Mouse (Mus musculus) kidney, embryonic 16.5 days (tissue): ENCODE data around the gene Hps6. TPM values are rescaled to one million over a fixed set of nuclear protein-coding genes. Genes with fewer than 3 reads are reported as not detected.

Experiments
- ATAC-seq: fragments of 200-750 bp; cut with Nextera tagmentation; 2 replicates; pipeline ENCODE4 v1.8.0; 2017; ENCODE audit warnings: moderate TSS enrichment; ENCODE audit not compliant: low FRiP score, low TSS enrichment
- H3K27ac ChIP-seq: fragments of 300-500 bp; sonication (generic); 2 replicates; pipeline ENCODE4 v1.5.1; 2014; ENCODE audit warnings: low read length
- H3K27me3 ChIP-seq: fragments of 300-500 bp; sonication (generic); 2 replicates; pipeline ENCODE4 v1.6.1; 2014; ENCODE audit warnings: low read length, control low read depth, mixed read lengths; ENCODE audit not compliant: insufficient read depth
- H3K36me3 ChIP-seq: fragments of 300-500 bp; sonication (generic); 2 replicates; pipeline ENCODE4 v1.6.1; 2014; ENCODE audit warnings: low read length, control low read depth, mixed read lengths; ENCODE audit not compliant: insufficient read depth
- H3K4me1 ChIP-seq: fragments of 300-500 bp; sonication (generic); 2 replicates; pipeline ENCODE4 v1.6.1; 2014; ENCODE audit warnings: low read length, control low read depth, mixed read lengths; ENCODE audit not compliant: insufficient read depth
- H3K4me2 ChIP-seq: fragments of 300-500 bp; sonication (generic); replicated peaks from 2 replicates; pipeline ENCODE4 v1.6.1; 2014; ENCODE audit warnings: low read depth, low read length
- H3K4me3 ChIP-seq: fragments of 300-500 bp; sonication (generic); 2 replicates; pipeline ENCODE4 v1.5.1; 2014; ENCODE audit warnings: mild to moderate bottlenecking, low read length
- H3K9ac ChIP-seq: fragments of 300-500 bp; sonication (generic); replicated peaks from 2 replicates; pipeline ENCODE4 v1.6.1; 2014; ENCODE audit warnings: low read length
- H3K9me3 ChIP-seq: fragments of 300-500 bp; sonication (generic); 2 replicates; pipeline ENCODE4 v1.6.1; 2016; ENCODE audit warnings: low read length, control low read depth
- WGBS: fragments of 180-500 bp; shearing (Covaris S2); extraction: QIAGEN DNeasy Blood & Tissue Kit; methylation state at CpG from one replicate; pipeline ENCODE4 v1.1.7; 2014; 5-methylcytosine and 5-hydroxymethylcytosine counted together
- polyA plus RNA-seq: library from polyadenylated mRNA; unstranded; fragments of >200 nt; fragmentation: Nextera tagmentation; extraction: Ambion mirVana; gene quantifications from 2 replicates; pipeline ENCODE4 v1.2.1, GENCODE M21; 2015

The Hps6 gene
- polyA plus RNA-seq, 1 experiment from 2014 or later: 10.5 TPM

DNA sequence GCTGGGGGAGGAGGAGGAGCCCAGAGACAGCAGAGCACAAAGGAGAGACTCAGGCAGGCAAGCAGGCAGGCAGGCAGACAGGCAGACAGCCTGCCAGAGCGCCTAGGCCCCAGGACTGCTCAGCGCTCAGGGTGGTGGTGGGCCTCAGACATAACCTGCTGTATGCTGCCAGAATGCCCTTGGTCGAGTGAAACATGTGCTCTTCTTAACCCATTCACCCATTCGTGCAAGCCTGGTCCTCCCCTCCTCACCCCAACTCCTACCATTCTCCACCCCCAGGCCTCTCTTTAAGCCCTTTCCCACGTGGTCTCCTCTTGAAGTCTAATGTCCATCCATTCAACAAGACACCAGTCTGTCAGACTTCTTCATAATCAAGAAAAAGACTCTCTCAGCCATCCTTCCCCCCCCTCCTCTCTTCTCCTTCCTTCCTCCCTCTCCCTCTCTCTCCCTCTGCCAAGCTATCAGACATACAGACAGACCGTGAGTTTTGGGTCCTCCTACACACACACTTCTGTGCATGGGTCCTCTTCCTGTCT lies 39.2 kb downstream of the Hps6 start:
- Histone ChIP-seq H3K27me3 (no peaks in the 10 kb centered on the region), H3K4me2 (peak overlapping the region; percentile 93), H3K36me3 (no peaks in the 10 kb centered on the region), H3K27ac (peak overlapping the region; percentile 98), H3K4me1 (peaks cover 77% of the 10 kb centered on the region), H3K9me3 (no peaks in the 10 kb centered on the region), H3K9ac (peak overlapping the region; percentile 98), H3K4me3 (peak overlapping the region; percentile 99)
- WGBS: 4% methylated on average over 6 of the region's 6 CpGs
- no peak for ATAC-seq

DNA sequence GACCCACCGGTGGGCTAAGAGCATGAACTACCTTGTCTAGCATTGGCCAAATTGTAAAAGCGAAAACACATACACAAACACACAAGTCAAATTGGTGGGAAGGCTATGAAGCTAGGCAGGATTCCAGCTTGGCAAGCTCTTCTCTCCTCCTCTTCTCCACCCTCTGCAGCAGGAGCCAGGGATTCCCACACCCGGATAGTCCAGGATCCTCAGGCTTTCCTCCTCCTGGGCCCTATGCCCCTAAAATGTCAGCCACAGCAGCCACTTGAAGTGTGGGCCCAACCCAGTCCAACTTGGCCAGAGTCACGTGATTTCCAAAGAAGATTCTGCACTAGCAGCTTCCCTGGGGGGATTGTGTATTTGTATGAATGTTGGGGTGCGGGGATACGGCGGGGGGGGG lies 40.1 kb downstream of the Hps6 start:
- Histone ChIP-seq H3K27ac (peak overlapping the region; percentile 98; the same call in 1 of the 2 replicates), H3K4me3 (peak overlapping the region; percentile 99), H3K4me1 (peaks cover 69% of the 10 kb centered on the region), H3K4me2 (peak overlapping the region; percentile 93), H3K27me3 (no peaks in the 10 kb centered on the region), H3K9ac (peak overlapping the region; percentile 98), H3K9me3 (no peaks in the 10 kb centered on the region), H3K36me3 (no peaks in the 10 kb centered on the region)
- 63% methylated on average over 7 of the region's 7 CpGs for WGBS
- ATAC-seq: no peak

DNA sequence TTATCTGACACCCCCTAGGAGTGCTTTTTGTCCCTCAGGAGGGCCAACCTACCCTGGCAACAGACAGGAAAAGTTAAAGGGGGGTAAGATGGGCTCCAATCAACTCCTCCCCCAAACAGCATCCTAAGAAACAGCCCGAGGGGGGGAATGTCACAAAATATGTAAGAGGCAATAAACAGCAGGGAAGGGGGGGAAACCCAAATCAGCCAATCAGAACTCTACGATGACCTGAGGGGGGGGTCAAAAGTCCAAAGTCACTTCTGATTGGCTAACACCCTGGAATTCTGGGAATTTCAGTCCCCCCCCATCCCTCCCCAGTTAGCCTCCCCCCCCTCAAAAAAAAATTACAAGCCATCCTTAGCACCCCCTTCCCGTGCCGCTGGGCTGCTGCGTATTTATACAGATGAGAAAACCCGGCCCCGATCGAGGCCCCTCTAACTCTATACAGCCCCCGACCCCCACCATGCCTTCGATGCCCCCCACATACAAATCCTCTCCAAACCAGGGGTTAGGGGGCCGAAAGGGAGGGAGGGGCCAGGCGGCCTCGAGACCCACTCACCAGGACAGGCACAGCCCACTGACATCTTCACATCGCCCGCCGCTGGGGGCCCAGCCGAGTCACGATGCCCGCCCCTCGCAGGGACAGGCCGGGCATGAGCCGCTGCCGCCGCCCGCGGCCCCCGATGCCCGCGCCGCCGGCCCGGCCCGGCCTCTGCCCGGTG lies 41.1 kb downstream of the Hps6 start, which contains the start of gene Pprc1:
Gene Pprc1 (plus strand): TSS at position 616 of the 722 bp plus-strand sequence.
- Histone ChIP-seq H3K4me1 (peaks cover 66% of the 10 kb centered on the region), H3K4me3 (peak within 1 kb of the TSS; percentile 99), H3K4me2 (peak within 1 kb of the TSS; percentile 93), H3K27ac (peak within 1 kb of the TSS; percentile 98), H3K36me3 (no peaks in the 10 kb centered on the region), H3K9ac (peak within 1 kb of the TSS; percentile 98), H3K27me3 (no peaks in the 10 kb centered on the region), H3K9me3 (no peaks in the 10 kb centered on the region)
- 0 out of 2 replicates have a peak, but pooled peaks have one; percentile 0 for ATAC-seq
- WGBS: under 1% methylated on average over 21 of the region's 34 CpGs

DNA sequence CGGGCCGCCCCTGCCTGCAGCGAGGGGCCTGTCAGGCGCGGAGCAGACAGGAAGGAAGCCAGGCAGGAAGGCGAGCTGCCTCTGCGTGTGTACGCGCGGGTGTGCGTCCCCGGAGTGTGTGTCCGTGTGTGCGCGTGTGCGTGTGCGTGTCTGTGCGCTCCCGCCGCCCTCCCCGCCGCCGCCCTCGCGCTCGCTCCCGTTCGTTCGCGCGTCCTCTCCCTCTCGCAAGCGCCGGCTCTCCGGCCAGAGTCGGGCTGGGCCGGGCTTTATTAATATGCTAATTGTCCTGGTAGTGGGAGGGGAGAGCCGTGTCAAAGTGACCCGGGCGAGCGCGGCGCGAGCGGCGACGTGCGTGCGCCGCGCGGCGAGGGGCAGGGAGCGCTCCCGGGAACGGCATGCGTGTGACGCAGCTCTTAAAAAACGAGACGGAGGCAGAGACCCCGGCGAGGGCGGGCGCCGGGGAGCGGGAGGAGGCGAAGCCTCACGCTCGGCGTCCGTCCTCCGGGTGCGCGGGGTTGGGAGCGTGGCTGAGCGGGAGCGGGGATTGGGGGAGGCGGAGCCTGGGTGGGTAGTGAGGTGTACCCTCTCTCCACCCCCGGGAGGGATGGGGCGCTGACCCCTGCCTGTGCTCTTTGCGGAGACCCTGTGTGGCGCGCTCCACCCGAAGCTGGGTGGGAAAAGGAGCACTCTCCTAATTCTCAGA lies 41.8 kb downstream of the Hps6 start, which contains the start of gene Ldb1:
Gene Ldb1 (minus strand): TSS at position 222 of the 703 bp plus-strand sequence.
- Histone ChIP-seq H3K4me1 (peaks cover 60% of the 10 kb centered on the region), H3K9ac (peak within 1 kb of the TSS; percentile 98), H3K4me3 (peak within 1 kb of the TSS; percentile 99), H3K36me3 (no peaks in the 10 kb centered on the region), H3K9me3 (no peaks in the 10 kb centered on the region), H3K27ac (peak within 1 kb of the TSS; percentile 98), H3K27me3 (no peaks in the 10 kb centered on the region), H3K4me2 (peak within 1 kb of the TSS; percentile 93)
- peak; percentile 75 for ATAC-seq
- under 1% methylated on average over 65 of the region's 84 CpGs for whole genome bisulfite sequencing

DNA sequence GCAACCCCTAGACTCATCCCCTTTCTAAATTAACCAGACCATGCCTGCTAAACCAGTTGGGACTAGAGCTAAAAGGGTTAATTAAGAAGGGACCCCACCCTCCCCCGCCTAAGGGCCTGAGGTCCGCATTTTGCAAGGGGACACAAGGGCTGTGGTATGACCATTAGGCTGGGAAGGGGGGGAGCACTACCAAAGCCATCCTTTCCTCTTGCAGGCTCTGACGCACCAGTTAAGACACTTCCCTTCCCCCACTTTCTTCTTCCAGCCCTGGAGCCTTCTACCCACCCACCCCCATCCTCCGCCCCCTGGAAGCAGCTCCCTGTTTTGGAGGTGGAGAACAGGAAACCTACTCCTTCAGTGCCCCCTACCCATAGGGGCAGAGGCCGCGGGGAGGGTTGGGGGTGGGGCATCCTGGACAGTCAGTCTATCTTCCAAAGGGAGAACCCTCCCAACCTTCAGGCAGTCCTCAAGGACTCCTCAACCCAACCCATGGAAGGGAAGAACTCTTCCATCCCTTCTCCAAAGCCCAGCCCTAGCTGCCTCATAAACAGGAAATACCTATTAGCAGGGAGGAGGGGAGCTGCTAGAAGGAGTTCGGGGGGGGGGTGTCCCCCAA lies 42.5 kb downstream of the Hps6 start:
- H3K4me2 ChIP-seq: peak overlapping the region; percentile 93
- peaks cover 54% of the 10 kb centered on the region for H3K4me1 ChIP-seq
- no peaks in the 10 kb centered on the region for H3K9me3 ChIP-seq
- peak overlapping the region; percentile 98 for H3K9ac ChIP-seq
- H3K27ac ChIP-seq: peak overlapping the region; percentile 98
- no peaks in the 10 kb centered on the region for H3K36me3 ChIP-seq
- H3K27me3 ChIP-seq: no peaks in the 10 kb centered on the region
- under 1% methylated on average over 7 of the region's 7 CpGs for WGBS
- peak; percentile 54 for ATAC-seq
- peak overlapping the region; percentile 99 for H3K4me3 ChIP-seq

DNA sequence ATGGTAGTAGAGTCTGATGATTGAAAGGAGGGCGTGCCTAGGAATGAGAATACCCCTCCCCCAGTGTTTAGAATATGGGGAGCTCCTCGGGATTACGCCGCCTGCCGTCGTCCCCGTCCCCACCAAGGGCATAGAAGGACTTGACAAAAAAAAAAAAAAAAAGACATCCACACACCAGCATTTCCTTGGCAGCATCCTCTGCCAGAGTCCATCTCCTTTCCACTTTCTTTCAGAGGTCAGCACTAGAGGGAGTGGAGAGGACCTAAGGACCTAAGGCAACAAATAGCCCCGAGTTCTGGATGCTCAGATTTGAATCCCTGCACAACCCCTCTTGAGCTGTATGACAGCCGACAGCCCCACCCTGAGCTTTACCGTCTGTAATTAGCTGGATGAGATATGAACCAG lies 43.3 kb downstream of the Hps6 start:
- Histone ChIP-seq H3K9ac (no peak overlapping the region), H3K9me3 (no peaks in the 10 kb centered on the region), H3K4me2 (peak overlapping the region; percentile 93), H3K36me3 (no peaks in the 10 kb centered on the region), H3K27me3 (no peaks in the 10 kb centered on the region), H3K4me3 (peak overlapping the region; percentile 99; the same call in 1 of the 2 replicates), H3K27ac (peak overlapping the region; percentile 98), H3K4me1 (peaks cover 45% of the 10 kb centered on the region)
- 11% methylated on average over 10 of the region's 10 CpGs for WGBS
- no peak for ATAC-seq

DNA sequence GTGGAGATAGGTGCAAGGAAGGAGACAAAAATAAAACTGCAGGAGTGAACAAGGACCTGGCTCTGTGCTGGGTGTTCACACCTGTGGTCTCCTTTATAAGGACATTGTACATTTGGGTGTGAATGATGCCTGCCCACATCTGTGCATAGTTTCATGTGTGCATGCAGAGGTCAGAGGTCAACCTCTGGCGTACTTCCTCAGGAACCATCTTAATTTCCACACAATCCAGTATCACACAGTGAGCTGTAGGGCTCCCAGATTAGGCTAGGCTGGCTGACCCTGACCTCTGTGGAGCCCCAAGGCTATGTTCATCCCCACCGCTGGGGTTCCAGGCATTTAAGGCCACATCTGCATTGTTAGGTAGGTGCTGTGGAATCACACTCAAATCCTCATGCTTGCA lies 44.1 kb downstream of the Hps6 start:
- Histone ChIP-seq H3K4me3 (no peak overlapping the region), H3K4me1 (peaks cover 37% of the 10 kb centered on the region), H3K9me3 (no peaks in the 10 kb centered on the region), H3K27ac (peak overlapping the region; percentile 24; the same call in 1 of the 2 replicates), H3K4me2 (no peak overlapping the region), H3K9ac (no peak overlapping the region), H3K27me3 (no peaks in the 10 kb centered on the region), H3K36me3 (no peaks in the 10 kb centered on the region)
- WGBS: 86% methylated on average over 2 of the region's 2 CpGs
- ATAC-seq: no peak

DNA sequence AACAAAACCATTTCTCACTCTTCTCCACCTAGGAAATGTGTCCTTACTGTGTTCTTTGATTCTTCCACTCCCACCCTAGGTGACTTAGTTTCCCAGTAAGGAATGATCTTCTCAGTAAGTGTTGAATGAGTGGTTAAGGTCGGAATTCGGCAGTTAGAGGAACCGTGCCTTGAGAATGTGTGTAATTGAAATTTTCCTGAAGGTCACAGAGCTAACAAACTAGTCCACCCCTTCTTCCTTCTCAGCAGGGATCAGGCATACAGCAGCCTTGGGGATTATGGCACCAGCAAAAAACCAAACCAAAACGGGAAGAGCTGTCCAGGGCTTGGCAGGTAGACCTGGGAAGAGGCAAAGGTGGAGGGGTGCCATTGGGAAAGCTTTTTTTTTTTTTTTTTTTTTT lies 45.8 kb downstream of the Hps6 start:
- Histone ChIP-seq H3K27me3 (no peaks in the 10 kb centered on the region), H3K4me1 (peaks cover 20% of the 10 kb centered on the region), H3K4me3 (no peak overlapping the region), H3K9ac (no peak overlapping the region), H3K4me2 (no peak overlapping the region), H3K9me3 (no peaks in the 10 kb centered on the region), H3K27ac (no peak overlapping the region), H3K36me3 (no peaks in the 10 kb centered on the region)
- ATAC-seq: no peak
- 62% methylated on average over 4 of the region's 4 CpGs for WGBS

DNA sequence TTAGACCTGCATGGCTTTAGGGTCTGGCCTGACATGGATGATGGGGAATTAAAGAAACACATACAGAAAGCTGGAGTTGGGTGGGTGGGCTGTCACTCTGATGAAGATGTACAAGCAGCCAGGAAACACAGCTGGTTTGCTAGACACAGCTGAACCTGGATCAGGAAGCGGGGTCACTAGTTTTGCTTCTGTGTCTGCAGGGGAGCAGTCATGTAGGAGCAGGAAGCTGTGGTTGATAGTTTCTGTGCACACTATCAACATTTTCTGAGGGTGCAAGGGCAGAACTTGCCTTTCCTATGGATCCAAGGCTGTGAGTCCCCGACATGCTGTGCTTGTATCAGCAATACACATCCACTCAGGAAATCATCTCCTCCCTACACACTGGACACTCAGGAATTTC lies 47.2 kb downstream of the Hps6 start:
- Histone ChIP-seq H3K9ac (no peak overlapping the region), H3K4me1 (peaks cover 18% of the 10 kb centered on the region), H3K36me3 (no peaks in the 10 kb centered on the region), H3K4me3 (no peak overlapping the region), H3K9me3 (no peaks in the 10 kb centered on the region), H3K4me2 (no peak overlapping the region), H3K27ac (no peak overlapping the region), H3K27me3 (no peaks in the 10 kb centered on the region)
- ATAC-seq: no peak
- 71% methylated on average over 2 of the region's 2 CpGs for WGBS
